ENCODE assay signal across 8 mouse cellular contexts in the genomic region with DNA sequence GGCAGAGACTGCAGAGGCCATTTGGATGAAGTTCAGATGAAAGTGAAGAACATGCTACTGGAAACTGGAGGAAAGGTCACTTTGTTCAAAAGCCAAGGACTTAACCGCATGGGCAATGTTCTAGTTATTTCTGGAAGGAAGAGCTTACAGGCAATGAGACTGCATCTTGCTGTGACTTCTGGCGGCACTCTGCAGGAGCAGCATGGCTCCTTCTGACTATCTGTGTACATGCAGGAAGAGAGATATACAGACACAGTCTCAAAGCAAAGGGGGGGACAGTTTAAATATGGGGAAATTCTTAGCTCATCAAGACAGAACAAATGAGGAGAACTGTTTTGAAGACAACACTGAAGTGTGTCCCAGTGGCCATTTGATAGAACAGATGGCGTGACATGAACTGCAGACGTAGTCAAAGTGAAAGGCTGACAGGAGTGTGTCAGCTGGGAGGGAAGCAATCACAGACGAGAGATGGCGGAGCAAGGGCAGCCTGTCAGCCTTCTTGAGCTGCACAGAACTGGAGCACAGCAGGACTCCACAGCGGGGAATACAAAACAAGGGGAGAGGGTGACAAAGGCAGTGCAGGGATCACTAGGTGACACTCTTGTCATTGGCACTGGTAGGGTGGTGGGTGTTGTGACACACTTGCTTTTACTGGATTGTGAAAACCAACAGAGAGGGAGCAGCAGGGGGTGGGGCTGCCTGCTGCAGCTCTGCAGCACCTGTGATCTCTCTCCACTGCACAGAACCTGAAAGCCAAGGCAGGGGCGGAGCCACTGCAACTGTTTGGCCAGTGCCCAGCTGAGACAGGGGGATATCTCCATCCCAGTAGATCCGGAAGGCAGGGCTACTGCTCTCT.
DNase-seq lines count a peak whose midpoint lies in the region; ATAC-seq and TF ChIP-seq lines count a peak whose summit lies in the region.

No protein-coding gene starts in this region.

- 61% methylated on average over 9 of the region's 9 CpGs for WGBS in embryonic facial prominence, embryonic 14.5 days
- WGBS in embryonic facial prominence, embryonic 10.5 days = 62% methylated on average over 9 of the region's 9 CpGs
- 37% methylated on average over 9 of the region's 9 CpGs for WGBS in forebrain, embryonic 15.5 days
- 47% methylated on average over 9 of the region's 9 CpGs for WGBS in hindbrain, embryonic 11.5 days
- 35% methylated on average over 9 of the region's 9 CpGs for WGBS in midbrain, postnatal 0 days

- H3K9me3 ChIP-seq in embryonic facial prominence, embryonic 14.5 days (ENCODE audit: control insufficient read depth, low read length) = no peaks in the 10 kb centered on the region
- H3K9me3 ChIP-seq in embryonic facial prominence, embryonic 10.5 days = no peaks in the 10 kb centered on the region
- H3K9me3 ChIP-seq in forebrain, embryonic 15.5 days = no peaks in the 10 kb centered on the region
- no peaks in the 10 kb centered on the region for H3K9me3 ChIP-seq in hindbrain, embryonic 11.5 days (ENCODE audit: control insufficient read depth, low read length)
- H3K9me3 ChIP-seq in midbrain, postnatal 0 days (ENCODE audit: low read length) = no peaks in the 10 kb centered on the region

- intact Hi-C loops in left cerebral cortex, postnatal 4 days (cut with DNase I) = no loop called here

- H3K4me1 ChIP-seq in embryonic facial prominence, embryonic 14.5 days (ENCODE audit: control insufficient read depth, insufficient read depth, low read length) = no peaks in the 10 kb centered on the region
- peaks cover 9% of the 10 kb centered on the region for H3K4me1 ChIP-seq in embryonic facial prominence, embryonic 10.5 days
- H3K4me1 ChIP-seq in forebrain, embryonic 15.5 days = peaks cover 11% of the 10 kb centered on the region
- H3K4me1 ChIP-seq in hindbrain, embryonic 11.5 days (replicated peaks; ENCODE audit: control insufficient read depth, insufficient read depth, low read length) = no peaks in the 10 kb centered on the region
- peaks cover 8% of the 10 kb centered on the region; the same call in 1 of the 2 replicates for H3K4me1 ChIP-seq in midbrain, postnatal 0 days (ENCODE audit: insufficient read depth, low read length)

- H3K36me3 ChIP-seq in embryonic facial prominence, embryonic 14.5 days (ENCODE audit: control insufficient read depth, insufficient read depth, low read length) = 0 out of 2 replicates have a peak, but pooled peaks cover 6% of the 10 kb centered on the region
- H3K36me3 ChIP-seq in embryonic facial prominence, embryonic 10.5 days (replicated peaks) = peaks cover 46% of the 10 kb centered on the region
- H3K36me3 ChIP-seq in forebrain, embryonic 15.5 days = no peaks in the 10 kb centered on the region
- H3K36me3 ChIP-seq in hindbrain, embryonic 11.5 days (ENCODE audit: control insufficient read depth, insufficient read depth, low read length) = no peaks in the 10 kb centered on the region
- H3K36me3 ChIP-seq in midbrain, postnatal 0 days (ENCODE audit: insufficient read depth, low read length) = no peaks in the 10 kb centered on the region

- peak; percentile 38 for DNase-seq in embryonic facial prominence, embryonic 14.5 days (ENCODE audit: low spot score)
- no peak for DNase-seq in embryonic facial prominence, embryonic 10.5 days (ENCODE audit: low spot score)
- DNase-seq in adipocyte (ENCODE audit: low spot score) = peak; percentile 81
- peak; percentile 33 for DNase-seq in hindbrain, embryonic 11.5 days (ENCODE audit: low spot score)
- peak; percentile 87 for DNase-seq in left cerebral cortex, postnatal 4 days
- peak; percentile 75 for DNase-seq in midbrain, postnatal 0 days (ENCODE audit: low spot score)
- no peak for DNase-seq in spleen, postnatal 14 days (ENCODE audit: low spot score in 2 of 2)

- no peak overlapping the region for H3K4me3 ChIP-seq in embryonic facial prominence, embryonic 14.5 days (ENCODE audit: low read depth, low read length)
- H3K4me3 ChIP-seq in embryonic facial prominence, embryonic 10.5 days = no peak overlapping the region
- H3K4me3 ChIP-seq in forebrain, embryonic 15.5 days = no peak overlapping the region
- H3K4me3 ChIP-seq in hindbrain, embryonic 11.5 days (ENCODE audit: low read depth, low read length) = no peak overlapping the region
- no peak overlapping the region for H3K4me3 ChIP-seq in midbrain, postnatal 0 days (ENCODE audit: low read depth, low read length)

- H3K27ac ChIP-seq in embryonic facial prominence, embryonic 14.5 days (replicated peaks; ENCODE audit: low read depth, low read length) = no peak overlapping the region
- H3K27ac ChIP-seq in embryonic facial prominence, embryonic 10.5 days (replicated peaks) = no peak overlapping the region
- H3K27ac ChIP-seq in forebrain, embryonic 15.5 days (replicated peaks) = peak overlapping the region; percentile 85
- peak overlapping the region; percentile 37; the same call in 1 of the 2 replicates for H3K27ac ChIP-seq in hindbrain, embryonic 11.5 days (ENCODE audit: low read depth, low read length)
- peak overlapping the region; percentile 62 for H3K27ac ChIP-seq in midbrain, postnatal 0 days (ENCODE audit: low read depth, low read length)

- TF ChIP-seq CTCF in midbrain, postnatal 0 days (IDR thresholded peaks at IDR 0.05) = no peak; the same call in 1 of the 2 replicates

- ATAC-seq in embryonic facial prominence, embryonic 14.5 days (ENCODE audit: low read depth) = peak; percentile 68; the same call in 1 of the 2 replicates
- peak; percentile 87 for ATAC-seq in forebrain, embryonic 15.5 days (replicated peaks)
- peak; percentile 57 for ATAC-seq in hindbrain, embryonic 11.5 days (ENCODE audit: low FRiP score)
- ATAC-seq in midbrain, postnatal 0 days (ENCODE audit: low FRiP score) = peak; percentile 75

- H3K9ac ChIP-seq in embryonic facial prominence, embryonic 14.5 days (ENCODE audit: low read depth, low read length) = no peak overlapping the region
- H3K9ac ChIP-seq in forebrain, embryonic 15.5 days (replicated peaks) = no peak overlapping the region
- H3K9ac ChIP-seq in hindbrain, embryonic 11.5 days (ENCODE audit: low read depth, low read length) = no peak overlapping the region
- no peak overlapping the region; the same call in 1 of the 2 replicates for H3K9ac ChIP-seq in midbrain, postnatal 0 days (replicated peaks; ENCODE audit: low read length, poor library complexity, severe bottlenecking)

- H3K27me3 ChIP-seq in embryonic facial prominence, embryonic 14.5 days (replicated peaks; ENCODE audit: control insufficient read depth, insufficient read depth, low read length) = no peaks in the 10 kb centered on the region
- H3K27me3 ChIP-seq in embryonic facial prominence, embryonic 10.5 days (replicated peaks; ENCODE audit: low read depth, poor library complexity, severe bottlenecking) = no peaks in the 10 kb centered on the region
- no peaks in the 10 kb centered on the region for H3K27me3 ChIP-seq in forebrain, embryonic 15.5 days
- H3K27me3 ChIP-seq in hindbrain, embryonic 11.5 days (ENCODE audit: control insufficient read depth, insufficient read depth, low read length) = no peaks in the 10 kb centered on the region
- no peaks in the 10 kb centered on the region for H3K27me3 ChIP-seq in midbrain, postnatal 0 days (ENCODE audit: insufficient read depth, low read length)

- H3K4me2 ChIP-seq in embryonic facial prominence, embryonic 14.5 days (ENCODE audit: low read depth, low read length) = no peak overlapping the region
- 0 out of 2 replicates have a peak overlapping the region, but pooled peaks have one; percentile 2 for H3K4me2 ChIP-seq in forebrain, embryonic 15.5 days (replicated peaks)
- no peak overlapping the region for H3K4me2 ChIP-seq in hindbrain, embryonic 11.5 days (replicated peaks; ENCODE audit: low read depth, low read length)
- H3K4me2 ChIP-seq in midbrain, postnatal 0 days (ENCODE audit: low read depth, low read length, poor library complexity, severe bottlenecking) = no peak overlapping the region

Comparison
In these comparisons a context has a peak if more than half of its experiments do, and no peak if none do; other contexts are left out.
1. DNase-seq: peak in embryonic facial prominence, embryonic 14.5 days (single experiment), adipocyte (single experiment), hindbrain, embryonic 11.5 days (single experiment), left cerebral cortex, postnatal 4 days (single experiment) and midbrain, postnatal 0 days (single experiment); none in embryonic facial prominence, embryonic 10.5 days (single experiment) and spleen, postnatal 14 days (0 of 2).
2. H3K27ac ChIP-seq: peak in forebrain, embryonic 15.5 days (single experiment), hindbrain, embryonic 11.5 days (single experiment) and midbrain, postnatal 0 days (single experiment); none in embryonic facial prominence, embryonic 14.5 days (single experiment) and embryonic facial prominence, embryonic 10.5 days (single experiment).
3. Peak in every context shown above with its lines, with median percentiles within 50 percentile points of each other: ATAC-seq.